Mouse (Mus musculus): ENCODE measurements around the gene Cobl. TPM values are rescaled to one million over a fixed set of nuclear protein-coding genes. Genes with fewer than 3 reads are reported as not detected.

Gene Cobl
- polyA plus RNA-seq, 1 experiment from 2014 or later: 31.9 TPM

GRCm38 (mm10) chr11:12443185-12443584, 21.6 kb downstream of the Cobl start:
- no peak overlapping the region for H3K4me3 ChIP-seq (replicated peaks)
- no peaks in the 10 kb centered on the region for H3K36me3 ChIP-seq
- no peaks in the 10 kb centered on the region for H3K4me1 ChIP-seq
- H3K27me3 ChIP-seq: no peaks in the 10 kb centered on the region
- H3K9me3 ChIP-seq (replicated peaks): no peaks in the 10 kb centered on the region
- no peak overlapping the region for H3K9ac ChIP-seq
- no peak overlapping the region for H3K4me2 ChIP-seq (replicated peaks)
- no peak for ATAC-seq (ENCODE audit: insufficient number of reproducible peaks, low FRiP score, low TSS enrichment, low read depth)
- no peak overlapping the region for H3K27ac ChIP-seq (replicated peaks)
- 56% methylated on average over 5 of the region's 5 CpGs for WGBS

GRCm38 (mm10) chr11:12442283-12442682, 22.5 kb downstream of the Cobl start:
- no peaks in the 10 kb centered on the region for H3K36me3 ChIP-seq
- H3K9ac ChIP-seq: no peak overlapping the region
- no peak for ATAC-seq (ENCODE audit: insufficient number of reproducible peaks, low FRiP score, low TSS enrichment, low read depth)

GRCm38 (mm10) chr11:12435905-12436304, 28.9 kb downstream of the Cobl start:
- Histone ChIP-seq H3K4me2 (replicated peaks) (no peak overlapping the region), H3K4me1 (0 out of 2 replicates have a peak, but pooled peaks cover 4% of the 10 kb centered on the region), H3K27me3 (no peaks in the 10 kb centered on the region), H3K4me3 (replicated peaks) (no peak overlapping the region), H3K36me3 (no peaks in the 10 kb centered on the region), H3K27ac (replicated peaks) (no peak overlapping the region), H3K9ac (no peak overlapping the region), H3K9me3 (replicated peaks) (no peaks in the 10 kb centered on the region)
- WGBS: 79% methylated on average over 3 of the region's 3 CpGs
- ATAC-seq (ENCODE audit: insufficient number of reproducible peaks, low FRiP score, low TSS enrichment, low read depth): no peak

More at GRCm38 (mm10) chr11:12442283-12442682, 22.5 kb downstream of the Cobl start:
- no peak overlapping the region for H3K4me3 ChIP-seq (replicated peaks)
- no peak overlapping the region for H3K27ac ChIP-seq (replicated peaks)
- no peaks in the 10 kb centered on the region for H3K4me1 ChIP-seq
- H3K9me3 ChIP-seq (replicated peaks): no peaks in the 10 kb centered on the region
- WGBS: 71% methylated on average over 4 of the region's 4 CpGs
- H3K4me2 ChIP-seq (replicated peaks): no peak overlapping the region
- H3K27me3 ChIP-seq: no peaks in the 10 kb centered on the region

GRCm38 (mm10) chr11:12435018-12435417, 29.7 kb downstream of the Cobl start:
- 23% methylated on average over 4 of the region's 4 CpGs for WGBS
- H3K4me2 ChIP-seq (replicated peaks): no peak overlapping the region; the same call in 1 of the 2 replicates
- ATAC-seq (ENCODE audit: insufficient number of reproducible peaks, low FRiP score, low TSS enrichment, low read depth): peak; percentile 90
- 0 out of 2 replicates have a peak, but pooled peaks cover 4% of the 10 kb centered on the region for H3K4me1 ChIP-seq
- no peaks in the 10 kb centered on the region for H3K9me3 ChIP-seq (replicated peaks)
- no peak overlapping the region for H3K4me3 ChIP-seq (replicated peaks)
- H3K27ac ChIP-seq (replicated peaks): peak overlapping the region; percentile 72
- no peak overlapping the region for H3K9ac ChIP-seq
- no peaks in the 10 kb centered on the region for H3K36me3 ChIP-seq
- no peaks in the 10 kb centered on the region for H3K27me3 ChIP-seq

GRCm38 (mm10) chr11:12434597-12434996, 30.2 kb downstream of the Cobl start:
- no peaks in the 10 kb centered on the region for H3K27me3 ChIP-seq
- no peaks in the 10 kb centered on the region for H3K9me3 ChIP-seq (replicated peaks)
- peak; percentile 81 for ATAC-seq (ENCODE audit: insufficient number of reproducible peaks, low FRiP score, low TSS enrichment, low read depth)
- no peak overlapping the region; the same call in 1 of the 2 replicates for H3K4me2 ChIP-seq (replicated peaks)
- no peaks in the 10 kb centered on the region for H3K36me3 ChIP-seq
- no peak overlapping the region for H3K9ac ChIP-seq
- H3K27ac ChIP-seq (replicated peaks): peak overlapping the region; percentile 72
- no peak overlapping the region for H3K4me3 ChIP-seq (replicated peaks)
- 0 out of 2 replicates have a peak, but pooled peaks cover 4% of the 10 kb centered on the region for H3K4me1 ChIP-seq
- WGBS: 29% methylated on average over 4 of the region's 4 CpGs

- Histone ChIP-seq H3K27me3 (no peaks in the 10 kb centered on the region), H3K9ac (no peak overlapping the region), H3K9me3 (replicated peaks) (no peaks in the 10 kb centered on the region), H3K27ac (replicated peaks) (no peak overlapping the region), H3K4me3 (replicated peaks) (no peak overlapping the region), H3K36me3 (no peaks in the 10 kb centered on the region), H3K4me1 (0 out of 2 replicates have a peak, but pooled peaks cover 4% of the 10 kb centered on the region), H3K4me2 (replicated peaks) (no peak overlapping the region)
- ATAC-seq (ENCODE audit: insufficient number of reproducible peaks, low FRiP score, low TSS enrichment, low read depth): no peak
- 78% methylated on average over 2 of the region's 2 CpGs for WGBS
These were observed 32.8 kb downstream of the Cobl start for GRCm38 (mm10) chr11:12431911-12432310.

GRCm38 (mm10) chr11:12430231-12431041, 34.3 kb downstream of the Cobl start:
- WGBS: 35% methylated on average over 4 of the region's 4 CpGs
- no peak for ATAC-seq (ENCODE audit: insufficient number of reproducible peaks, low FRiP score, low TSS enrichment, low read depth)
- Histone ChIP-seq H3K4me2 (replicated peaks) (no peak overlapping the region), H3K9me3 (replicated peaks) (no peaks in the 10 kb centered on the region), H3K27me3 (no peaks in the 10 kb centered on the region), H3K27ac (replicated peaks) (no peak overlapping the region), H3K4me1 (peaks cover 8% of the 10 kb centered on the region; the same call in 1 of the 2 replicates), H3K36me3 (no peaks in the 10 kb centered on the region), H3K9ac (no peak overlapping the region), H3K4me3 (replicated peaks) (no peak overlapping the region)

GRCm38 (mm10) chr11:12426746-12427145, 38.0 kb downstream of the Cobl start:
- peaks cover 9% of the 10 kb centered on the region for H3K4me1 ChIP-seq
- no peaks in the 10 kb centered on the region for H3K36me3 ChIP-seq
- H3K9me3 ChIP-seq (replicated peaks): no peaks in the 10 kb centered on the region
- H3K4me2 ChIP-seq (replicated peaks): no peak overlapping the region
- H3K27me3 ChIP-seq: no peaks in the 10 kb centered on the region
- H3K9ac ChIP-seq: no peak overlapping the region
- 52% methylated on average over 5 of the region's 5 CpGs for WGBS
- ATAC-seq (ENCODE audit: insufficient number of reproducible peaks, low FRiP score, low TSS enrichment, low read depth): no peak
- H3K4me3 ChIP-seq (replicated peaks): no peak overlapping the region
- H3K27ac ChIP-seq (replicated peaks): no peak overlapping the region

- Histone ChIP-seq H3K9me3 (replicated peaks) (no peaks in the 10 kb centered on the region), H3K4me3 (replicated peaks) (no peak overlapping the region), H3K4me1 (peaks cover 9% of the 10 kb centered on the region), H3K27ac (replicated peaks) (peak overlapping the region; percentile 28), H3K27me3 (no peaks in the 10 kb centered on the region), H3K36me3 (no peaks in the 10 kb centered on the region), H3K9ac (no peak overlapping the region), H3K4me2 (replicated peaks) (no peak overlapping the region)
- WGBS: 58% methylated on average over 2 of the region's 2 CpGs
- ATAC-seq (ENCODE audit: insufficient number of reproducible peaks, low FRiP score, low TSS enrichment, low read depth): peak; percentile 24; the same call in 1 of the 2 replicates
These were observed 40.6 kb downstream of the Cobl start for GRCm38 (mm10) chr11:12424205-12424604.

- no peak for ATAC-seq (ENCODE audit: insufficient number of reproducible peaks, low FRiP score, low TSS enrichment, low read depth)
- no peak overlapping the region for H3K9ac ChIP-seq
- no peaks in the 10 kb centered on the region for H3K9me3 ChIP-seq (replicated peaks)
- peaks cover 7% of the 10 kb centered on the region for H3K4me1 ChIP-seq
- no peak overlapping the region for H3K27ac ChIP-seq (replicated peaks)
- H3K27me3 ChIP-seq: no peaks in the 10 kb centered on the region
- 68% methylated on average over 5 of the region's 5 CpGs for WGBS
- H3K4me3 ChIP-seq (replicated peaks): no peak overlapping the region
- no peaks in the 10 kb centered on the region for H3K36me3 ChIP-seq
- H3K4me2 ChIP-seq (replicated peaks): no peak overlapping the region
These were observed 43.6 kb downstream of the Cobl start for GRCm38 (mm10) chr11:12421183-12421582.

GRCm38 (mm10) chr11:12420146-12420545, 44.6 kb downstream of the Cobl start:
- Histone ChIP-seq H3K4me1 (peaks cover 4% of the 10 kb centered on the region; the same call in 1 of the 2 replicates), H3K27ac (replicated peaks) (no peak overlapping the region), H3K4me3 (replicated peaks) (no peak overlapping the region), H3K36me3 (no peaks in the 10 kb centered on the region), H3K27me3 (no peaks in the 10 kb centered on the region), H3K9me3 (replicated peaks) (no peaks in the 10 kb centered on the region), H3K9ac (no peak overlapping the region), H3K4me2 (replicated peaks) (no peak overlapping the region)
- WGBS: 75% methylated on average over 3 of the region's 3 CpGs
- ATAC-seq (ENCODE audit: insufficient number of reproducible peaks, low FRiP score, low TSS enrichment, low read depth): no peak
